Mouse (Mus musculus) neutrophil, adult 83 days (primary cell): ENCODE data around the gene Zfhx2. TPM values are rescaled to one million over a fixed set of nuclear protein-coding genes. Genes with fewer than 3 reads are reported as not detected.

Experiments
- total RNA-seq, 2 experiments: library from RNA; stranded (reverse); gene quantifications; one replicate each; pipeline ENCODE4 v1.2.4; 2023

The Zfhx2 gene
- 1 to 10 TPM; 1.7 to 2.1 TPM for total RNA-seq

DNA sequence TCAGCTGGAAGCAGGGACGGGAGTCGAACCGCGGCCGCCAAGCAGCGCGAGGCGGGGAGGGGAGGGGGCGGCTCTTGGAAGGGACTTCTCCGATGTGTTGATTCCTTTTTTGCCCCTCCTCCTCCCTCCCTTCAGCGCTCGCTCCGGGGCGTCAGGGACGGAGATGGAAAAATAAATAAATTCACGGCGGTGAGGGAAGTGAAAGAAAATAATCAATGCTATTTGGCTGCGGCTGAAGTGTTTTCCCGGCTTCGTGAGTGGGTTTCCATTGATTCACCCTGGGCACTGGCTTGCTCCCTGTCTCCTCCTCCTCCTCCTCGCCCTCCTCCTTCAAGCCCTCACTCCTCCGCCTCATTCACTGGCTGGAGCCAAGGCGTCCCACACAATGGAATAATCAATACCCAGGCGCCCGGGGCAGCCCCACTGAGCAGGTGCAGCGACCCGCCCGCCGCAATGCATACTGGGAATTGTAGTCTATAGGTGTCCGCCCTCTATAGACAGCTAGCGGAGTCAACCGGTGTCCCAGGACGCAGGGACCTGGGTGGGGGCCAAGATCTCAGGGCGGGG lies at the start of gene Zfhx2:
Gene Zfhx2, minus strand, starts transcription at position 314 of the 567 bp plus-strand sequence.

DNA sequence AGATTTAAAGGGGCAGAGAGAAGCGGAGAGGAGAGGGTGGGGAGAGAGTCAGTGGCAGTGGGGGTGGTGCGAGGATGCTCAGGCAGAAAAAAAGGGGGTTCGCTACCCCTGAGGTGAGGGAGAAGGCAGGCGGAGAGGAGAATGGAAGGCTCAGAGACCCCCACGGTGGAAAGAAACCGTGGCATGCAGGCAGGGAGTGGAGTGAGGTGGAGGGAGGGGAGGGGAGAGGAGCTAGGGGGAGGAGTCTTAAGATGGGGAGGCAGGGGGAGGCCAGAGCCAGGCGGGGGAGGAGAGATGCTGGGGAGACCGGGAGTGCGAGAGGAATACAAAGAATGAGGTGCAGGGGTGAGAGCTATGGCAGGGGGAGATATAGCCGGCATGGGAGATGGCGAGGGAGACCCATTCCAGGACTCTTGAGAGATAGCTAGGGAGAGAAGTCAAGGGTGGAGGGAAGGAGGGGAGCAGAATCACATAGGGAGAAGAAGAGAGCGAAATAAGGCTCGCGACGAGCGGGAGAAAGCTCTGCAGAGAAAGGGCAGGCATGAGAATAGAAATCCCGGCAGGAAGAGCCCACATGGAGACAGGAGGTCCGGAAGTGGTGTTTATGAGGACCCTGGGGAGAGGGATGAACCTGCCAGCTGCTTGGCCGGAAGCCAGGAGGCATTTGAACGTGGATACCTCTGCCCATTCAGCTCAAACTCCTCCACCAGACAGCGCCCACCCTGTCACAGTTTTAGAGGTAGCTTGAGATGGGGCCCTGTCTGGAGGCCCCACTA lies 24.5 kb upstream of the Zfhx2 start, which contains the start of gene Jph4:
Gene Jph4, minus strand, starts transcription at position 511 of the 776 bp plus-strand sequence.

DNA sequence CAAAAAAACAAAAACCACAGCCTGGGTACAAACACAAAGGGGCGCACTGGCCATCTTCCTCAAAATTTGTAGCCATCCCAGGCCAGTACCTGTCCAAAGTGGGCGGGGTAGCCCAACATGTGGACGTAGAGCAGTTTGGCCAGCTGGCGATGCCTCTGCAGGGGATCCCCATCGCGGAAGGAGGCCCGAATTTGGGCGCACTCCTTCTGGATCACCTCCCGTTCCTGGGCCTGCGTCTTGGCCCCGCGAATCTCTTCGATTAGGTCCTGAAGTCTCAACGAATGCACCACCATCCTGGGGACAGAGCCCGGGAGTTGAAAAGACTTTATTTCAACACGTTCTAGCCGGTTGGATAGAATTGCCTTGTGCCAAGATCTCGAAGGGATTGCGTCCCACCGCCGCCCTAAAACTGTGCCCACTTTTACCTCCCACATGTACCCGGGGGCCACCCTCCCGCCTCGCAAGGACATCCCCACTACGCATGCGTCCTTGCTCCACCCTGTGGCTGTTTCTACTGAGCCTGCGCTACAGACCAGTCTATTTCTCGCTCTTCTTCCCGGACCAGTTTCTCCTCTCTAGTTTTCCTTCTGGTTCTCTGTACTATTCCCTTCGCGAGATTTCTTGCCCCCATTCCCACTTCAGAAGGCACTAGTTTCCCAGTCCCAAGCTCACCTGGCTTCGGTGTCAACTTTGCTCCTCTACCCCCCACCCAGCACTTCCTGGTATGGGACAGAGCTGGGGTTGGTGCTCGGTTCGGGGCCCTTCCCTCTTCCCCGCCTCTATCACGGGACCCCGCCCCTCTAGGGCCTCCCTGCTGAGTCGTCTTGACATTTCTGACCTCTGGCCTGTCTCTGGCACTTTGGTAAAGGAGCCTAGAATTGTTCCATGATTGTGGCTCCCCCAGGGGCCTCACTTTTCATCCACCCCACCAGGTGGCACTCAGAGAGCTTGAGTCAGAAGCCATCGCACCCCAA lies 14.0 kb upstream of the Zfhx2 start, which contains the start of gene Ap1g2:
Gene Ap1g2, minus strand, starts transcription at position 758 of the 974 bp plus-strand sequence.

DNA sequence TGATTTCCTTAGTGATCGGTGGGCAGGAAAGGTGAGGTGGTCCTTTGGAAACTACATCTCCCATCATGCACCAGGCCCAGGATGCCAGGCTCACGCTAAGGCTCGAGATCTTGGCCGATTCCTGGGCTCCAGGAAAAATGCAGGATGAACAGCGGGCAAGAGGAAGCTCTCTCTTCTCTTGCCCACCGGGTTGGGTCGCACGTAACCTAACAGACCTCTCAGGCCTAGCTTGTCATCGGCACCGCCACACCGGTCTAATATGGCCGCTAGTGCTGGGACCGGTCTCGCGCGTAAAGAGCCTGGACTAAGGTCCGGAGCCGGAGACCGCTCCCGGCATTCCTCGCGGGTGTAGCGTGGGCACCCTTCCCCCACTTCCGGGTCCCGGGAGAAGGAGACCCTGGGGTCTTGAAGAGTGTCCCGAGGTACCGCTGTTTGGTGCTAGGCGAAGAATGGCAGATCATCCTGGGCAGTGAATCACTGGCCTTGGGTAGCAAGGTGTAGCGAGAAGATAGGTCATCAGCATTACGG lies 2.6 kb upstream of the Zfhx2 start, which contains the start of gene Thtpa:
Gene Thtpa, plus strand, starts transcription at position 81 of the 528 bp plus-strand sequence.

DNA sequence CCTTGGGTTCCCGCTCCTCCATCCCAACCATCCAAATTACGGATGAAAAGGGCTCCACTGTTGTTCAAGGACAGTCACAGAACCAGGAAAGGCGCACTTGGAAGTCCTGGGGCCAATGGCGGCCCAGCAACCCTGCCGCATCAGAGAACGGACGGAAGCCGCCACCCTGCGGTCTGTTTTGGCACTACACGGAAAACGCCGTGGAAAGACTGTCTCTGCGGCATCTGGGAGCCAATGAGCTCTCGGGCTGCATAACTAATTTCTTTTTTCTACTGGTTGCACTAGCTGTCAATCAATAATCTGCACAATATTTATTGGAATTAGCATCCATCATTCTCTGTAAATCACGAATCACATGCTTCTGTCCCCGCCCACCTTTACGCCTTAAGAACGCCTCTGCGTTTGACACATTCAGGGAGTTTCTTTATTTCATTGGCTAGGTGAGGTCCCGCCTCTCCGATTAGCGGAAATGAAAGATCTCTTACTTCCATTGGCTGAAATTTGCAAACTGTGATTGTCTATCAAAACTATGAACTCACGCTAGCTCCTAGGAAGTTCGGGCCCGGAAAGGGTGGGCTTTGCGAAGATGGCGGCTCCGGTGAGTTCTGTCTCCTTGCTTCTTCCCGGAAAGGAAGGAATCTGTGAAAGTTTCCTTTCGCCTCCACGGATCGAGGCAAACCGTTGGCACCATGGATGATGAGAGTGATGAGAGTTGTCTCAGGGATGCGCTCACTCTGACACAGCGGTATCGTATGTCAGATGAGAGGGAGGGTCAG lies 76.9 kb downstream of the Zfhx2 start, which contains the start of gene Ngdn:
Gene Ngdn, plus strand, starts transcription at position 464 of the 776 bp plus-strand sequence.

Other genes with a start within 250 kb of the Zfhx2 start
- 10 to 100 TPM in 1 of 2 experiments, 1 to 10 TPM in 1; 8.7 to 10.9 TPM for gene Homez, start 221.4 kb downstream of the Zfhx2 start, total RNA-seq
- gene Ppp1r3e, start 214.8 kb downstream of the Zfhx2 start, total RNA-seq, result 1 to 10 TPM; 1.7 to 2.5 TPM
- 1 to 10 TPM; 6.6 to 8.1 TPM for gene Bcl2l2, start 208.9 kb downstream of the Zfhx2 start, total RNA-seq
- gene Gm20521, start 208.9 kb downstream of the Zfhx2 start, total RNA-seq, result 1 to 10 TPM in 1 of 2 experiments, under 1 TPM in 1; 0.85 to 1.5 TPM
- gene Pabpn1, start 199.8 kb downstream of the Zfhx2 start, total RNA-seq, result 100 to 1,000 TPM; 136 to 145 TPM
- gene Slc22a17, start 179.2 kb downstream of the Zfhx2 start, total RNA-seq, result under 1 TPM; 0.55 to 0.57 TPM
- under 1 TPM in 1 of 2 experiments, not detected in 1; 0.33 TPM for gene Efs, start 166.2 kb downstream of the Zfhx2 start, total RNA-seq
- gene Il25, start 159.6 kb downstream of the Zfhx2 start, total RNA-seq, result not detected
- gene Cmtm5, start 156.1 kb downstream of the Zfhx2 start, total RNA-seq, result not detected
- not detected for gene Myh6, start 125.4 kb downstream of the Zfhx2 start, total RNA-seq
- not detected for gene Gm17428, start 115.4 kb downstream of the Zfhx2 start, total RNA-seq
- not detected for gene Myh7, start 97.7 kb downstream of the Zfhx2 start, total RNA-seq
- gene Ngdn, start 76.9 kb downstream of the Zfhx2 start, total RNA-seq, result 10 to 100 TPM; 35.4 to 38.4 TPM
- 1 to 10 TPM; 2.8 to 3.8 TPM for gene Thtpa, start 2.5 kb upstream of the Zfhx2 start, total RNA-seq
- 10 to 100 TPM; 37.1 to 42.6 TPM for gene Ap1g2, start 14.3 kb upstream of the Zfhx2 start, total RNA-seq
- not detected for gene Jph4, start 24.6 kb upstream of the Zfhx2 start, total RNA-seq
- not detected for gene Dhrs2, start 129.7 kb upstream of the Zfhx2 start, total RNA-seq